Mouse (Mus musculus) cerebellum, adult 8-10 months (tissue): ENCODE data around the gene Ppif.

Source experiments
- DNase-seq: peaks from one replicate; pipeline ENCODE4 v3.0.0; 2022

The Ppif gene

GRCm38 (mm10) chr14:25693888-25694568, at the start of gene Ppif:
Ppif (plus strand) TSS chr14:25694154.
- peak; percentile 97 for DNase-seq

GRCm38 (mm10) chr14:25645717-25646116, 48.2 kb upstream of the Ppif start:
- DNase-seq = no peak

GRCm38 (mm10) chr14:25646161-25646621, 47.8 kb upstream of the Ppif start:
- DNase-seq = peak; percentile 62

- no peak for DNase-seq
Measured at GRCm38 (mm10) chr14:25651131-25651530, 42.8 kb upstream of the Ppif start.

GRCm38 (mm10) chr14:25651905-25652304, 42.0 kb upstream of the Ppif start:
- DNase-seq = no peak

- no peak for DNase-seq
Measured at GRCm38 (mm10) chr14:25654401-25655197, 39.4 kb upstream of the Ppif start.

GRCm38 (mm10) chr14:25660661-25661060, 33.3 kb upstream of the Ppif start:
- DNase-seq = peak; percentile 37

GRCm38 (mm10) chr14:25661185-25661920, 32.6 kb upstream of the Ppif start:
- DNase-seq = no peak

- no peak for DNase-seq
Measured at GRCm38 (mm10) chr14:25663649-25664309, 30.2 kb upstream of the Ppif start.

GRCm38 (mm10) chr14:25664310-25664695, 29.7 kb upstream of the Ppif start:
- no peak for DNase-seq

GRCm38 (mm10) chr14:25665314-25665970, 28.5 kb upstream of the Ppif start:
- DNase-seq = no peak

GRCm38 (mm10) chr14:25666668-25667376, 27.1 kb upstream of the Ppif start:
- no peak for DNase-seq

- no peak for DNase-seq
Measured at GRCm38 (mm10) chr14:25667587-25667986, 26.4 kb upstream of the Ppif start.

- DNase-seq = no peak
Measured at GRCm38 (mm10) chr14:25679625-25680024, 14.3 kb upstream of the Ppif start.

GRCm38 (mm10) chr14:25682020-25682419, 11.9 kb upstream of the Ppif start:
- DNase-seq = no peak

GRCm38 (mm10) chr14:25686216-25686945, 7.6 kb upstream of the Ppif start:
- no peak for DNase-seq

GRCm38 (mm10) chr14:25686983-25687901, 6.7 kb upstream of the Ppif start:
- no peak for DNase-seq

- peak; percentile 23 for DNase-seq
Measured at GRCm38 (mm10) chr14:25693271-25693887, 575 bp upstream of the Ppif start.

- no peak for DNase-seq
Measured at GRCm38 (mm10) chr14:25694569-25694897, 579 bp downstream of the Ppif start.

GRCm38 (mm10) chr14:25695059-25695458, 1.1 kb downstream of the Ppif start:
- no peak for DNase-seq
